Mouse (Mus musculus) stomach, postnatal 0 days (tissue): ENCODE results near the gene Apom.

ENCODE experiments used
- CTCF ChIP-seq: IDR thresholded peaks from 2 replicates; pipeline ENCODE4 v1.5.1; 2016; ENCODE audit warnings: antibody characterized with exemption, low read depth, mild to moderate bottlenecking, moderate library complexity
- EP300 ChIP-seq: optimal IDR thresholded peaks from 2 replicates; pipeline ENCODE3; 2016; ENCODE audit warnings: antibody characterized with exemption

DNA sequence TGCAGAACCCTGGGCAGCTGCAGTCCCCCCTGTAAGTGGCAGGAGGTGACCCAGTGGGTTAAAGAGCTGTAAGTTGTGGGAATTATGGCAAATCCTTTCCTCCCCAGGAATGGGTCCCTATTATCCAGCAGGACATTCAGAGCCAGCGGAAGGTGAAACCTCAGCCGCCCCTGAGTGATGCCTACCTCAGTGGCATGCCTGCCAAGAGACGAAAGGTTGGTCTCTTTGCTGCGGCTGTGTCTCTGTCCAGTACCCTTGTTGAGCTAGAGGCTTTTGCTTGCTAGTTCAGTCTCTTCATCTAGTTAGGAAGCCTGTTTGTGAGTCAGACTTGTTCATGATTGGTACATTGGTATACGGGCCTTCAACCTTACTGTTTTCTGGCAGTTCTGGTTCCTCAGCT lies 14.3 kb upstream of the Apom start:
- no peak for TF ChIP-seq EP300
- no peak for TF ChIP-seq CTCF
